Mouse (Mus musculus) heart, adult 2 months (tissue): ENCODE results near the gene Slf2.

Source experiments
- CTCF ChIP-seq: fragments of 200-600 bp; IDR thresholded peaks from 2 replicates; pipeline ENCODE4 v1.8.1; 2022; ENCODE audit warnings: antibody characterized with exemption, mild to moderate bottlenecking, moderate library complexity
- EP300 ChIP-seq: fragments of 200-500 bp; IDR thresholded peaks from 2 replicates; pipeline ENCODE4 v1.6.1; 2011; ENCODE audit warnings: low read depth, low read length, control low read depth; ENCODE audit not compliant: insufficient read depth
- POLR2A ChIP-seq: fragments of 200-500 bp; IDR thresholded peaks from 2 replicates; pipeline ENCODE4 v1.6.1; 2011; ENCODE audit warnings: mild to moderate bottlenecking, low read depth, low read length, control low read depth; ENCODE audit not compliant: insufficient read depth

GRCm38 (mm10) chr19:44931454-44931759, 456 bp downstream of the Slf2 start:
- TF ChIP-seq CTCF: no peak
- no peak; the same call in 1 of the 2 replicates for TF ChIP-seq POLR2A
- no peak for TF ChIP-seq EP300
